Mouse (Mus musculus) inflammation-experienced regulatory T-cells (primary cell): ENCODE measurements around the gene Gk5. TPM values are rescaled to one million over a fixed set of nuclear protein-coding genes. Genes with fewer than 3 reads are reported as not detected.

Experiments used
- polyA plus RNA-seq, 2 experiments: library from polyadenylated mRNA; unstranded; fragments of 100-300 nt; shearing (Covaris generic); gene quantifications; one replicate each; pipeline ENCODE4 v1.2.1; 2017

Gene Gk5
- 1 to 10 TPM; 1.4 to 2.4 TPM for polyA plus RNA-seq

DNA sequence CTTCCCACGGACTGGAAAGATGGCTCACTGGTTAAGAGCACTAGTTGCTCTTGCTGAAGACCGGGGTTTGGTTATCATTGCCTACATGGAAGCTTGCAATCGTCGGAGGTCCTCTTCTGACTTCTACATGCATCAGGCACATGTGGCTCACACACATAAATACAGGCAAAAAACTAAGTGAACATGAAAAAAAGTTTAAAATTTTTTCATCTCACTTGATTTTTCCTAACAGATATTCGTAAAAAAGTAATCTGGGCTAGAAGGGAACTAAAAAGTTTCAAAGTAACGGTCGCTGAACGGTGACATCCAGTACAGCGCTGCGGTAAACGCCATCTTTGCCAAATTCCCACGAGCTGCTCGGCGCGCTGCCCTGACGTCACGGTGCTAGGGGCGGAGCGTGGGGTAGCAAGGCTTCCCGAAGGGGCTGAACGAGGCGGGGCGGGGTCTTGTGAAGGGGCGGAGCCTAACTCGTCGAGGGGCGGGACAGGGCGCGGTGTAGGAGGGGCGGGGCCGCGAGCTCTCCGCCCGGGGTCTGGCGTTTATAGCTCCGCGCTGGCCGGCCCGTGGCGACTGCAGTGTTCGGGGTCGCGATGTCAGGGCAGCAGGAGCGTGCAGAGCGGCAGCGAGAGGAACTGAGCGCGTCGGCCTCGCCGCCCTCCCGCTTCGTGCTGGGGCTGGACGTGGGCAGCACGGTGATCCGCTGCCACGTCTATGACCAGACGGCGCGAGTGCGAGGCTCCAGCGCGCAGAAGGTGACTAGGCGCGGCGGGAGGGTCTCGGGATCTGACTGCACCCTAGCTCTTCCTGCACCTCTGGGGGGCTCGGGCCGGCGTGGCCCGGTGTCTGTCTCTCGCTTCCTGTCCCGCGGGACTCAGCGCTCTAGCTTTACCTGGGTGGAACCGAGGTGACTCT lies at the start of gene Gk5:
TSS of gene Gk5 (plus strand) at position 502 of the 912 bp plus-strand sequence.

DNA sequence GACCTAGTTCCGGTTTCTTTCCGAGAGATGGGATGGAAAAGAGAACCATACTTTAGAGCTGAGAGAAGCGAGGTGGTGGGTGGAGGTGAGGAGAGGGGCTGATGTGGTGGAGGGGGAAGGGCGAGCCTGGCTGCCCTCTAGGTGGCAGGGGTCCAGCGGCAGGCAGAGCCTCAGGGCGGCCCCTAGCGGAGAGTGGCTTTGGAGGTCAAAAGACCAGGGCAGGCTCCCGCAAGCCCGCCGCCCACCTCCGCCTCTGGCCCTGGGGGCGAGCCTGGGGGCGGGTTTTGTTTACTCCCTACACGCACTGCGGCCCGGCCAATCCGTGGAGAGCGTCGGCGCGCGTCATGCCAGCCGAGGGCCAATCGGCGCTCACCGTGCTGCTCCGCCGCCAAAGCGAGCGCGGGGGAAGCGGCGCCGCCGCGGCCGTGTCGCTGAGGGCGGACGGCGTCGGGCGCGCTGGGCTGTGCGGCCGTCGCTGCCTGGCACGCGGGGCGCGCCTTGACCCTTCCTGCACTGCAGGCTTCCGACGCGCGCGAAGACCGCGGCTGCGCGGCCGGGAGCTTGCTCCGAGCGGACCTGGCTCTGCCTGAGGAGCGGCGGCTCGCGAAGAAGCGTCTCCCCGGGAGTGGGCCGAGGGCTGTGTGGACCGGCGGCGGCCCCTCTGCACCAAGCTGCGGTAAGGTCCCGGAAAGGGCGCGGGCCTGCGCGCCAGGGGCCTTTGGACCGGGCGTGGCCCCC lies 76.9 kb downstream of the Gk5 start, which contains the start of gene Tfdp2:
TSS of gene Tfdp2 (plus strand) at position 391 of the 738 bp plus-strand sequence.

Other genes with a start within 250 kb of the Gk5 start
- gene Xrn1, start 164.6 kb upstream of the Gk5 start, polyA plus RNA-seq: 10 to 100 TPM; 36.6 to 43.3 TPM
- gene Tfdp2, start 76.9 kb downstream of the Gk5 start, polyA plus RNA-seq: 10 to 100 TPM; 26.0 to 28.3 TPM
- gene Atp1b3, start 245.1 kb downstream of the Gk5 start, polyA plus RNA-seq: 1,000 to 10,000 TPM in 1 of 2 experiments, 100 to 1,000 TPM in 1; 687 to 1,037 TPM